Mouse (Mus musculus): ENCODE measurements around the gene Klk7.

DNA sequence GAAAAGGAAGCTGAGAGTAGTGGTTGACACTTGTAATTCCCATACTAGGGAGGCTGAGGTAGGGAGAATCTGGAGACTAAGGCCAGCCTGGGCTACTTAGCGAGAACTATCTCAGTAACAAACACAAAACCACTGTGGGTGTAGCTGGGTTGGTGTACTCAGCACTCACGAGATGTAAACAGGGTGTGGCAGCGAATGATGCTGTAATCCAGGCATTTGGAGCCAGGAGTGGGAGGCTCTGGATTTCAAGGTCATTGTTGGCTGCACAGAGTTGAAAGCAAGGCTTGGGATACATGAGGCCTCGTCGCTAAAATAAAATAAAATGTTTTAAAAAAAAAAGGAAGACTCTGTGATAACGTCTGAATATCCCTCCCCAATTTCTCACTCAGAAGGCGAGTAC lies 45.2 kb downstream of the Klk7 start:
- TF ChIP-seq EP300 (IDR thresholded peaks at IDR 0.05; ENCODE audit: insufficient read depth, low read depth, low read length): no peak
- TF ChIP-seq POLR2A (IDR thresholded peaks at IDR 0.05; ENCODE audit: insufficient read depth, low read length): no peak

Measured in ES-Bruce4 (cell line).